Mouse (Mus musculus): Measurements from ENCODE around the gene Cblc. TPM values are rescaled to one million over a fixed set of nuclear protein-coding genes. Genes with fewer than 3 reads are reported as not detected.

The Cblc gene
- total RNA-seq, 2 experiments from 2014 or later: not detected

- peak; percentile 33 for DNase-seq (ENCODE audit: low spot score)
Measured at GRCm38 (mm10) chr7:19782645-19783044, 14.0 kb downstream of the Cblc start.

- DNase-seq (ENCODE audit: low spot score): no peak
Measured at GRCm38 (mm10) chr7:19781741-19782140, 14.9 kb downstream of the Cblc start.

- DNase-seq (ENCODE audit: low spot score): no peak
Measured at GRCm38 (mm10) chr7:19779903-19780302, 16.7 kb downstream of the Cblc start.

- DNase-seq (ENCODE audit: low spot score): no peak
Measured at GRCm38 (mm10) chr7:19778645-19779044, 18.0 kb downstream of the Cblc start.

GRCm38 (mm10) chr7:19777049-19777723 is 19.4 kb downstream of the Cblc start:
- DNase-seq (ENCODE audit: low spot score): peak; percentile 90

- no peak for DNase-seq (ENCODE audit: low spot score)
Measured at GRCm38 (mm10) chr7:19771682-19772081, 24.9 kb downstream of the Cblc start.

GRCm38 (mm10) chr7:19770984-19771391 is 25.6 kb downstream of the Cblc start, which contains the start of gene Bcam:
Bcam (minus strand) TSS chr7:19771016.
- DNase-seq (ENCODE audit: low spot score): no peak

- peak; percentile 63 for DNase-seq (ENCODE audit: low spot score)
Measured at GRCm38 (mm10) chr7:19770375-19770754, 26.2 kb downstream of the Cblc start.

- no peak for DNase-seq (ENCODE audit: low spot score)
Measured at GRCm38 (mm10) chr7:19769434-19770374, 26.9 kb downstream of the Cblc start.

- no peak for DNase-seq (ENCODE audit: low spot score)
Measured at GRCm38 (mm10) chr7:19769001-19769400, 27.6 kb downstream of the Cblc start.

- no peak for DNase-seq (ENCODE audit: low spot score)
Measured at GRCm38 (mm10) chr7:19768251-19768650, 28.4 kb downstream of the Cblc start.

- no peak for DNase-seq (ENCODE audit: low spot score)
Measured at GRCm38 (mm10) chr7:19764581-19764980, 32.0 kb downstream of the Cblc start.

- no peak for DNase-seq (ENCODE audit: low spot score)
Measured at GRCm38 (mm10) chr7:19763829-19764477, 32.7 kb downstream of the Cblc start.

GRCm38 (mm10) chr7:19762283-19762682 is 34.3 kb downstream of the Cblc start:
- DNase-seq (ENCODE audit: low spot score): no peak

- DNase-seq (ENCODE audit: low spot score): no peak
Measured at GRCm38 (mm10) chr7:19760021-19760420, 36.6 kb downstream of the Cblc start.

GRCm38 (mm10) chr7:19758623-19759022 is 38.0 kb downstream of the Cblc start:
- DNase-seq (ENCODE audit: low spot score): no peak

- DNase-seq (ENCODE audit: low spot score): peak; percentile 87
Measured at GRCm38 (mm10) chr7:19755851-19756786, 40.5 kb downstream of the Cblc start.

GRCm38 (mm10) chr7:19755008-19755407 is 41.6 kb downstream of the Cblc start:
- DNase-seq (ENCODE audit: low spot score): no peak

GRCm38 (mm10) chr7:19754065-19754464 is 42.5 kb downstream of the Cblc start:
- DNase-seq (ENCODE audit: low spot score): no peak

- DNase-seq (ENCODE audit: low spot score): no peak
Measured at GRCm38 (mm10) chr7:19753587-19753986, 43.0 kb downstream of the Cblc start.

GRCm38 (mm10) chr7:19752652-19753051 is 44.0 kb downstream of the Cblc start:
- DNase-seq (ENCODE audit: low spot score): no peak
